Mouse (Mus musculus) bone marrow, adult 2 months (tissue): ENCODE results near the gene Srsf10.

Source experiments
- CTCF ChIP-seq: fragments of 200-500 bp; IDR thresholded peaks from 2 replicates; pipeline ENCODE4 v1.5.1; 2011; ENCODE audit warnings: low read length, control low read depth; ENCODE audit not compliant: control insufficient read depth, insufficient read depth
- POLR2A ChIP-seq: fragments of 200-500 bp; IDR thresholded peaks from 2 replicates; pipeline ENCODE4 v1.6.1; 2011; ENCODE audit warnings: low read depth, mild to moderate bottlenecking, control low read depth, low read length, borderline replicate concordance; ENCODE audit not compliant: control insufficient read depth

DNA sequence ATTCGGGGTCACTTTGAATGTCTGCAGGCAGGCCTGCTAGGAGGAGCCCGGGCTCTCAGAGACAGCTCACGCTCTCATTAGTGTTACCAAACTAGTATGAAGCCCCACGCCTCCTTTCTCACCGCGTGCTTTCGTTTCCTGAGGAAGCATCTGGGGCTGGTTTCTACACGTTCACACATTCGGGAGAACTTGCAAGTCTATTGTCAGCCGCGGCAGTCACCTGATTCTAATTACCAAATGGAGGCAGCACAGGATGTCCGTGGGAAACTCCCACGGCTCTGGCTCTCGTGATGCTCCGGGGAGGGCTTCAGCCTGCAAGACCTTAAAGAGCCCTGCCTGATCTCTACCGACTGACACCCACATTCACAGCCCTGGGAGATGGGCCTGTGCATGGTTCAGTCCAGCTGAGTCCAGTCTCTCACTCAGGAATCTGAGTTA lies 21.1 kb downstream of the Srsf10 start:
- TF ChIP-seq POLR2A: peak; percentile 41; the same call in 1 of the 2 replicates
- no peak for TF ChIP-seq CTCF
